Comparison of ENCODE assay signal across 12 mouse cellular contexts in genomic region chr4:134606054-134606453, GRCm38 (mm10). TPM values are rescaled to one million over a fixed set of nuclear protein-coding genes. Genes with fewer than 3 reads are reported as not detected.
DNase-seq lines count a peak whose midpoint lies in the region; ATAC-seq and TF ChIP-seq lines count a peak whose summit lies in the region.
"Had no signal": no experiment of that assay in that cellular context is flagged by ENCODE, and none has a peak within 500 bp of the region (broad histone marks: within the 10 kb centered on the region; RNA-seq: fewer than 3 reads in every experiment).

No protein-coding gene starts in this region.

- TF ChIP-seq EP300 in heart, postnatal 0 days (IDR thresholded peaks at IDR 0.05; ENCODE audit: low read depth) = no peak

- peak; percentile 96 for DNase-seq in heart, adult 11 months
- DNase-seq in heart, postnatal 25 days (ENCODE audit: low spot score) = no peak
- peak; percentile 52 for DNase-seq in right cerebral cortex, postnatal 4 days
- no peak for DNase-seq in right cerebral cortex, postnatal 36 days (ENCODE audit: low spot score in 2 of 2)
- no peak for DNase-seq in heart, postnatal 0 days (ENCODE audit: low spot score)
- peak; percentile 44 for DNase-seq in skeletal muscle tissue, adult 2 months (ENCODE audit: low read depth, low spot score)
- no peak for DNase-seq in layer of hippocampus, adult 9-11 months
- no peak for DNase-seq in spleen, postnatal 4 days (ENCODE audit: low spot score in 2 of 2)
- DNase-seq: adrenal gland, adult 2 months; liver, embryonic 13.5 days had no signal

- H3K27me3 ChIP-seq in heart, postnatal 0 days (ENCODE audit: control insufficient read depth, insufficient read depth, low read length) = no peaks in the 10 kb centered on the region
- H3K27me3 ChIP-seq: intestine, embryonic 15.5 days had no signal

- peak overlapping the region; percentile 43; the same call in 1 of the 2 replicates for H3K27ac ChIP-seq in heart, postnatal 0 days (ENCODE audit: low read depth)
- H3K27ac ChIP-seq: embryonic facial prominence, embryonic 13.5 days; intestine, embryonic 15.5 days; liver, embryonic 13.5 days had no signal

- peaks cover 32% of the 10 kb centered on the region for H3K4me1 ChIP-seq in heart, postnatal 0 days (ENCODE audit: control insufficient read depth, insufficient read depth)

- intact Hi-C loops in heart, postnatal 25 days (cut with DNase I) = no loop called here

- no peaks in the 10 kb centered on the region for H3K9me3 ChIP-seq in heart, postnatal 0 days (replicated peaks; ENCODE audit: control insufficient read depth, low read length)
- H3K9me3 ChIP-seq: embryonic facial prominence, embryonic 13.5 days; intestine, embryonic 15.5 days; liver, embryonic 13.5 days had no signal

- no peak for TF ChIP-seq CTCF in heart, postnatal 0 days (IDR thresholded peaks at IDR 0.05; ENCODE audit: low read depth)

- H3K4me3 ChIP-seq in heart, postnatal 0 days (ENCODE audit: low read depth, low read length) = no peak overlapping the region
- H3K4me3 ChIP-seq: embryonic facial prominence, embryonic 13.5 days; intestine, embryonic 15.5 days; liver, embryonic 13.5 days had no signal

- no peak overlapping the region for H3K9ac ChIP-seq in heart, postnatal 0 days (replicated peaks; ENCODE audit: low read depth, low read length)
- H3K9ac ChIP-seq: embryonic facial prominence, embryonic 13.5 days; intestine, embryonic 15.5 days; liver, embryonic 13.5 days had no signal

- ATAC-seq in heart, postnatal 0 days (ENCODE audit: insufficient read depth, low read depth) = no peak
- ATAC-seq: intestine, embryonic 15.5 days had no signal

- H3K4me2 ChIP-seq in heart, postnatal 0 days (ENCODE audit: low read depth, low read length) = no peak overlapping the region
- H3K4me2 ChIP-seq: embryonic facial prominence, embryonic 13.5 days; intestine, embryonic 15.5 days; liver, embryonic 13.5 days had no signal

- 9% methylated on average over 5 of the region's 5 CpGs for WGBS in heart, postnatal 0 days

- H3K36me3 ChIP-seq in heart, postnatal 0 days (replicated peaks; ENCODE audit: control insufficient read depth, insufficient read depth, low read length) = no peaks in the 10 kb centered on the region
- H3K36me3 ChIP-seq: embryonic facial prominence, embryonic 13.5 days; intestine, embryonic 15.5 days; liver, embryonic 13.5 days had no signal

RNA-seq across cellular contexts. Expression of gene Selenon, which starts 54.1 kb away (rescaled TPM):
- total RNA-seq in heart, postnatal 25 days (2021) = 10 to 100 TPM; 21.0 to 22.2 TPM
- 18.2 and 30.5 TPM in 2 replicates for total RNA-seq in heart, postnatal 0 days (2014; rRNA removed; ENCODE audit: low replicate concordance)
- polyA plus RNA-seq in heart, postnatal 0 days (2015; fragmentation: Nextera tagmentation; extraction: Ambion mirVana) = 6.8 and 7.2 TPM in 2 replicates

Comparison
In these comparisons a context has a peak if more than half of its experiments do, and no peak if none do; other contexts are left out.
1. DNase-seq: peak in heart, adult 11 months (single experiment), right cerebral cortex, postnatal 4 days (single experiment) and skeletal muscle tissue, adult 2 months (single experiment); none in heart, postnatal 25 days (single experiment), right cerebral cortex, postnatal 36 days (0 of 2), heart, postnatal 0 days (single experiment), layer of hippocampus, adult 9-11 months (single experiment) and spleen, postnatal 4 days (0 of 2).